Mouse (Mus musculus) stomach, postnatal 0 days (tissue): Measurements from ENCODE around the gene Tmem179b. TPM values are rescaled to one million over a fixed set of nuclear protein-coding genes. Genes with fewer than 3 reads are reported as not detected.

ENCODE experiments used
- ATAC-seq: fragments of 200-750 bp; cut with Nextera tagmentation; 2 replicates; pipeline ENCODE4 v1.8.0; 2017; ENCODE audit not compliant: low FRiP score, low TSS enrichment
- DNase-seq: peaks from one replicate; pipeline ENCODE4 v3.0.0-alpha.2; 2016; ENCODE audit warnings: low spot score
- H3K27ac ChIP-seq: fragments of 300-500 bp; sonication (generic); replicated peaks from 2 replicates; pipeline ENCODE4 v1.5.1; 2014; ENCODE audit warnings: mild to moderate bottlenecking, control low read depth
- H3K27me3 ChIP-seq: fragments of 300-500 bp; sonication (generic); 2 replicates; pipeline ENCODE4 v1.6.1; 2014; ENCODE audit warnings: low read length; ENCODE audit not compliant: control insufficient read depth, insufficient read depth
- H3K36me3 ChIP-seq: fragments of 300-500 bp; sonication (generic); 2 replicates; pipeline ENCODE4 v1.6.1; 2014; ENCODE audit warnings: low read length, mixed read lengths; ENCODE audit not compliant: control insufficient read depth, insufficient read depth
- H3K4me1 ChIP-seq: fragments of 300-500 bp; sonication (generic); replicated peaks from 2 replicates; pipeline ENCODE4 v1.6.1; 2014; ENCODE audit warnings: antibody characterized with exemption; ENCODE audit not compliant: control insufficient read depth, insufficient read depth
- H3K4me2 ChIP-seq: fragments of 300-500 bp; sonication (generic); replicated peaks from 2 replicates; pipeline ENCODE4 v1.6.1; 2014; ENCODE audit warnings: low read depth, mild to moderate bottlenecking, control low read depth, moderate library complexity
- H3K4me3 ChIP-seq: fragments of 300-500 bp; sonication (generic); 2 replicates; pipeline ENCODE4 v1.5.1; 2014; ENCODE audit warnings: low read depth, low read length, control low read depth
- H3K9ac ChIP-seq: fragments of 300-500 bp; sonication (generic); 2 replicates; pipeline ENCODE4 v1.6.1; 2014; ENCODE audit warnings: mild to moderate bottlenecking, low read length, control low read depth, mixed read lengths
- H3K9me3 ChIP-seq: fragments of 300-500 bp; sonication (generic); 2 replicates; pipeline ENCODE4 v1.6.1; 2016; ENCODE audit warnings: low read length; ENCODE audit not compliant: control insufficient read depth
- CTCF ChIP-seq: IDR thresholded peaks from 2 replicates; pipeline ENCODE4 v1.5.1; 2016; ENCODE audit warnings: antibody characterized with exemption, low read depth, mild to moderate bottlenecking, moderate library complexity
- EP300 ChIP-seq: optimal IDR thresholded peaks from 2 replicates; pipeline ENCODE3; 2016; ENCODE audit warnings: antibody characterized with exemption
- WGBS: fragments of 180-500 bp; shearing (Covaris S2); extraction: QIAGEN DNeasy Blood & Tissue Kit; methylation state at CpG from one replicate; pipeline ENCODE4 v1.1.7; 2014; 5-methylcytosine and 5-hydroxymethylcytosine counted together
- polyA plus RNA-seq: library from polyadenylated mRNA; unstranded; fragments of >200 nt; fragmentation: Nextera tagmentation; extraction: Ambion mirVana; gene quantifications from 2 replicates; pipeline ENCODE4 v1.2.1, GENCODE M21; 2015

Tmem179b gene
- polyA plus RNA-seq, 1 experiment from 2014 or later: 98.4 TPM

DNA sequence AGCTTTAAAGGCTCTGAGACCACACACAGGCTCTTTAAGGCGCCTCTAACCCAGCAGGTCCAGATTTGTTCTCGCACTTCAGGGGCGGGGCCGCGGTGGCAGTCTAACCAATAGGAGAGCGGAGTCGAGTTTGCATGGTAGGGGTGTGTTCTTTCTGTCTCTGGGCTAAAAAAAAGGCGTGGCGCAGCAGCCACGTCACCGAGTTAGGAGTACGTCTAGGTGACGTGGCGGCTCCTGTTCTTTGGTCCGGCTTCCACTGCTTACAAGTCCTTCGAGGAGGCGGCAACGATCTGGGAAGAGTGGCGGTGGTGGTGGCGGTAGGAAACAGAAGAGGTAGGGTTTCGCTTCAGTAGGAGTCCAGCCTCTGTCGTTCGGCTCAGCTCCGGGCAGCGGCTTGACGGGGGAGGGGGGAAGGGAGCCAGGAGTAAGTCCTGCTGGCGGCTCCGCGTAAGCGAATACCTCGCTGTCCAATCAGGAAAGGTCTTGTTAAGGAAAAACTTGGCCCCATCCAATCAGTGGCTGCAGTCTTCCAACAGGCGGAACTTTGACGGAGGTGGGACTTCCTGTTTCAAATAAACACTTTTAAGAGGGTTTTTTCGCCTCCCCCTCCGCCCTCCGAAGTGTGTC, 32.9 kb downstream of the Tmem179b start, which contains the start of gene Stx5a:
TSS of gene Stx5a (plus strand) at position 171 of the 627 bp plus-strand sequence.
- peaks cover 2% of the 10 kb centered on the region; the same call in 1 of the 2 replicates for H3K4me1 ChIP-seq
- peak within 1 kb of the TSS; percentile 97 for H3K27ac ChIP-seq
- H3K36me3 ChIP-seq: peaks cover 20% of the 10 kb centered on the region
- H3K4me2 ChIP-seq: peak within 1 kb of the TSS; percentile 97
- H3K9me3 ChIP-seq: no peaks in the 10 kb centered on the region
- WGBS: under 1% methylated on average over 35 of the region's 36 CpGs
- no peak for TF ChIP-seq EP300
- peak; percentile 28; the same call in 1 of the 2 replicates for TF ChIP-seq CTCF
- peak; percentile 97 for ATAC-seq
- H3K9ac ChIP-seq: peak within 1 kb of the TSS; percentile 98
- DNase-seq: peak; percentile 96
- peak within 1 kb of the TSS; percentile 94 for H3K4me3 ChIP-seq
- H3K27me3 ChIP-seq: no peaks in the 10 kb centered on the region

DNA sequence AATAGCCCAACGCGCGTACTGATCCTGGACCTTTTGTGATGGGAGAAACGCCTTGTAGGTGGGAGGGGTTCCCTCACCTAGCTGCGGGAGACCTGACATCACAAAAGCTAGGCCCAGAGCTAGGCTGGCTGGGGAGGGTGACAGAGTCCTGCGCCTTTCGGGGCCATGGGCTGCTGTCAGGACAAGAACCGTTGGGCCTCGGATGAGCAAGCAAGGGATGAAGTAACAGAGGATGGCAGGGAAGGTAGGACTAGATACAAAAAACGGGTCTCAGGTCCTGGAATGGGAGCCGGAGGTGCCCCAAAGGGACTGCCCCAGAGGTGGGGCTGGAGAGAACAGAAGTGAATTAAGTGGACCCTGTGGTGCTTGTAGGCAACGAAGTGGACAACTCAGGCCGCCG, 33.7 kb downstream of the Tmem179b start, which contains the start of gene 1700092M07Rik:
TSS of gene 1700092M07Rik (plus strand) at position 116 of the 400 bp plus-strand sequence.
- H3K36me3 ChIP-seq: peaks cover 15% of the 10 kb centered on the region; the same call in 1 of the 2 replicates

DNA sequence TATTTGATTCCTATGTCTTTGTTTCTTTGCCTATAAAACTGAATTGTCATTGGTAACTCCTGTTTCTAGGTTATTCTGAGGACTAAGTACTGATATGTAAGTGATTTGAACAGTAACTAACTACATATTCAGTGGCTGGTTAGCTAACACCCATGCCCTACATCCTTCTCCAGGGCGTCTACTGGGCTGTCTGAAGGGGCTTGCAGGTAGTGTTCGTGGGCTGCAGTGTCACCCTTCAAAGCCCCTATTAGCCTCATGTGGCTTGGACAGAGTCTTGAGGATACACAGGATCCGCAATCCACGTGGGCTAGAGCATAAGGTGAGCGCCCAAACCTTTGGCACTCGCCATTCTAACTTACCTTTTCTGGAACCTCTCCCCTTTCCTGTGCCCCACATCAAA, 34.6 kb downstream of the Tmem179b start:
- peaks cover 2% of the 10 kb centered on the region; the same call in 1 of the 2 replicates for H3K4me1 ChIP-seq
- WGBS: 91% methylated on average over 6 of the region's 6 CpGs
- no peak for TF ChIP-seq EP300
- no peak for TF ChIP-seq CTCF
- H3K27ac ChIP-seq: no peak overlapping the region
- no peaks in the 10 kb centered on the region for H3K9me3 ChIP-seq
- no peak for ATAC-seq
- peaks cover 8% of the 10 kb centered on the region; the same call in 1 of the 2 replicates for H3K36me3 ChIP-seq
- no peaks in the 10 kb centered on the region for H3K27me3 ChIP-seq
- no peak for DNase-seq
- H3K4me2 ChIP-seq: no peak overlapping the region
- H3K4me3 ChIP-seq: no peak overlapping the region
- H3K9ac ChIP-seq: no peak overlapping the region

More for the DNA sequence above, 33.7 kb downstream of the Tmem179b start, which contains the start of gene 1700092M07Rik:
- ATAC-seq (no peak; the same call in 1 of the 2 replicates), DNase-seq (no peak)
- Histone ChIP-seq H3K27me3 (no peaks in the 10 kb centered on the region), H3K27ac (peak within 1 kb of the TSS; percentile 97), H3K9me3 (no peaks in the 10 kb centered on the region), H3K9ac (peak within 1 kb of the TSS; percentile 98), H3K4me1 (peaks cover 2% of the 10 kb centered on the region; the same call in 1 of the 2 replicates), H3K4me3 (peak within 1 kb of the TSS; percentile 94), H3K4me2 (peak within 1 kb of the TSS; percentile 51)
- no peak for TF ChIP-seq CTCF
- no peak for TF ChIP-seq EP300
- 54% methylated on average over 14 of the region's 14 CpGs for WGBS

DNA sequence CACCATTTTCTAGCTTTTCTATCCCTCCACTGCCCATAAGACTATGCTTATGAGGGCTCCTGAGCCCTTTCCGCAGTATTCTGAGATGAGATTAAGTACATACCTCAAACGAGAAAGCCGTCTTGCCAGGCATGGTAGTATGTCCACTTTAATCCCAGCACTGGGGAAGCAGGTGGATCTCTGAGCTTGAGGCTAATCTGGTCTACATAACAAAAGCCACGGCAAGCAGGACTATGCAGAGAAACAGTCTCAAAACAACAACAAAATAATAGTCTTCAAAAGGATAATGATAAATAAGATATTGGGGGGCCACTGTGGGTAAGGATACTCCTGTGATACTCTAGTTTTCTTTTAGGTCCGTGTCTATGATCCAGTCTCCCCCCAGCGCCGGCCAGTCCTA, 35.4 kb downstream of the Tmem179b start:
- Histone ChIP-seq H3K27ac (no peak overlapping the region), H3K4me3 (no peak overlapping the region), H3K27me3 (no peaks in the 10 kb centered on the region), H3K9ac (no peak overlapping the region), H3K36me3 (peaks cover 8% of the 10 kb centered on the region; the same call in 1 of the 2 replicates), H3K9me3 (no peaks in the 10 kb centered on the region), H3K4me1 (peaks cover 2% of the 10 kb centered on the region; the same call in 1 of the 2 replicates), H3K4me2 (no peak overlapping the region)
- ATAC-seq (no peak), DNase-seq (no peak)
- TF ChIP-seq EP300 (no peak), CTCF (no peak)
- whole genome bisulfite sequencing: 87% methylated on average over 7 of the region's 7 CpGs

DNA sequence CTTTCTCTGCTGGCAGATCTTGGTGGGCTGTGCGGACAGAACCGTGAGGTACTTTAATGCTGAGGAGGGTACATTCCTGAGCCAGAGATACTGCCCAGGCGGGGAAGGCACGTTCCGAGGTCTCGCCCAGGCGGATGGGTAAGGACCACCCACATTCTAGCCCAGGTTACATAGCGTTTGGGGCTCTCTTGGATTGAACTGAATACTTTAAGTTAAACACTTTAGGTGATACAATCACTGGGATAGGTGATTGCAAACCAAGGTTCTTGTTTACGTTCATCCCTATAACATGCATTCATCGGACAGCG, 38.2 kb downstream of the Tmem179b start:
- WGBS: 2% methylated on average over 11 of the region's 11 CpGs
- TF ChIP-seq CTCF: no peak
- TF ChIP-seq EP300: no peak
- no peak for ATAC-seq
- no peaks in the 10 kb centered on the region for H3K9me3 ChIP-seq
- H3K4me1 ChIP-seq: 0 out of 2 replicates have a peak, but pooled peaks cover 2% of the 10 kb centered on the region
- peaks cover 3% of the 10 kb centered on the region; the same call in 1 of the 2 replicates for H3K36me3 ChIP-seq
- peak overlapping the region; percentile 74 for H3K4me2 ChIP-seq
- H3K27ac ChIP-seq: no peak overlapping the region
- no peak for DNase-seq
- no peaks in the 10 kb centered on the region for H3K27me3 ChIP-seq
- H3K9ac ChIP-seq: peak overlapping the region; percentile 73
- peak overlapping the region; percentile 66 for H3K4me3 ChIP-seq

DNA sequence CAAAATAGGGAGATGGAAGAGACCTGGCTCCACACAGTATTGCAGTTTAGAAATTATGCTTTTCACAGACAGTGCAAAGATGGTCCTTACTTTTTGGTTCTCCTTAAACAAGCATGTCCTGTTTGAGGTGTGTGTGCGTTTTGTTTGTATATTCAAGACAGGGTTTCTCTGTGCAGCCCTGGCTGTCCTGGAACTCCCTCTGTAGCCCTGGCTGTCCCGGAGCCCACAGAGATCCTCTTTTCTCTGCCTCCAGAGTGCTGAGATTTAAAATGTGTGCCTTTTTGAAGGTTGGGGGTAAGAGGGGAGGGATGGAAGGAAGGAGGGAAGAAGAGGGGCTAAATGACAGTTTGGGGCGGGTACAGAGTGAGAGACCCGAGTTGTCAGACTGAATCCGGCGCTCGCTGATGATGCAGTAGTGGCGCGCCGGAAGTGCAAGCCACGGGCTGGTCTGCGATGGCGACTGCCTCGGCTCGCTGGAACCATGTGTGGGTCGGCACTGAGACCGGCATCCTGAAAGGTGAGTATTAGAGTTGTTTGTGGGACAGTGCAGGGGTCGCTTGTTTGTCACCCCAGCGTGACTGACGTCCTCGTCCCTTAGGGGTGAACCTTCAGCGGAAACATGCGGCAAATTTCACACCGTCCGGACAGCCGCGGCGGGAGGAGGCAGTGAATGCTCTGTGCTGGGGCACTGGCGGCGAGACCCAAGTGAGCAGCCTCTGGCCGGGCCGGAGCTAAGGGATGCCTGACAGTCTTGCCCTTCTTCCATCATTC, 38.7 kb downstream of the Tmem179b start, which contains the start of gene Wdr74:
TSS of gene Wdr74 (plus strand) at position 439 of the 771 bp plus-strand sequence.
- Histone ChIP-seq H3K36me3 (peaks cover 3% of the 10 kb centered on the region; the same call in 1 of the 2 replicates), H3K4me1 (no peaks in the 10 kb centered on the region)
- under 1% methylated on average over 31 of the region's 32 CpGs for WGBS

More for the DNA sequence above, 38.7 kb downstream of the Tmem179b start, which contains the start of gene Wdr74:
- ATAC-seq: peak; percentile 90
- H3K27ac ChIP-seq: no peak within 1 kb of the TSS
- H3K9me3 ChIP-seq: no peaks in the 10 kb centered on the region
- TF ChIP-seq EP300 (no peak), CTCF (0 out of 2 replicates have a peak, but pooled peaks have one; percentile 3)
- peak within 1 kb of the TSS; percentile 66 for H3K4me3 ChIP-seq
- DNase-seq: peak; percentile 92
- peak within 1 kb of the TSS; percentile 73 for H3K9ac ChIP-seq
- peak within 1 kb of the TSS; percentile 74 for H3K4me2 ChIP-seq
- H3K27me3 ChIP-seq: no peaks in the 10 kb centered on the region
